Mouse (Mus musculus) left cerebral cortex, postnatal 25 days (tissue): ENCODE data around the gene Myof. TPM values are rescaled to one million over a fixed set of nuclear protein-coding genes. Genes with fewer than 3 reads are reported as not detected.

Experiments
- DNase-seq, 2 experiments: peaks; one replicate each; pipeline ENCODE4 v3.0.0; 2022; ENCODE audit warnings: low spot score in 2 of 2, mixed read lengths in 1 of 2
- intact Hi-C: fragments of 180-260 bp; cut with DNase I; formaldehyde crosslinking; loops from one replicate; pipeline ENCODE4 v1.15.1; 2025
- total RNA-seq, 2 experiments: library from RNA; stranded (reverse); gene quantifications; 2 replicates each; pipeline ENCODE4 v1.2.3; 2021

Myof gene
- total RNA-seq, 2 experiments from 2014 or later, result 5.6 to 5.7 TPM

DNA sequence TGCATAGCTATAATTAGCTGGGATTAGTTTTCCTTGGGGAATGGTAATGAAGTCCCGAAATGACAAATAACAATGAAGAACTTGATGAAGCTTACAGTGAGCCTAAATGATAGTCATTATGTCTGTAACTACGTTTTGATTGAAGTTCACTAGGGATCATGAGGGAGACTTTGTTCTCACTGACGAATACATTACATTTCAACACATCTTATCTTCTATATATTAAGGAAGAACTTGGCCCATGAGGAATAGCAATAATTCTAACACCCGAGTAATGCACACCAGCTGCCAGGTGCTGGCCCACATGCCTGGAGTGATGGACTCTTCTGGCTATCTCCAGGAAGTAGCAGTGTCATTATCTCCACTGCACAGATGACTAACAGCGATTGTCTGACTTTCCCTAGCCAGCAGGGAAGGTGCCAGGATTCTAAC, 133.5 kb downstream of the Myof start:
- intact Hi-C loops, result no loop called here
- peak; percentile 3 to 37 for DNase-seq

DNA sequence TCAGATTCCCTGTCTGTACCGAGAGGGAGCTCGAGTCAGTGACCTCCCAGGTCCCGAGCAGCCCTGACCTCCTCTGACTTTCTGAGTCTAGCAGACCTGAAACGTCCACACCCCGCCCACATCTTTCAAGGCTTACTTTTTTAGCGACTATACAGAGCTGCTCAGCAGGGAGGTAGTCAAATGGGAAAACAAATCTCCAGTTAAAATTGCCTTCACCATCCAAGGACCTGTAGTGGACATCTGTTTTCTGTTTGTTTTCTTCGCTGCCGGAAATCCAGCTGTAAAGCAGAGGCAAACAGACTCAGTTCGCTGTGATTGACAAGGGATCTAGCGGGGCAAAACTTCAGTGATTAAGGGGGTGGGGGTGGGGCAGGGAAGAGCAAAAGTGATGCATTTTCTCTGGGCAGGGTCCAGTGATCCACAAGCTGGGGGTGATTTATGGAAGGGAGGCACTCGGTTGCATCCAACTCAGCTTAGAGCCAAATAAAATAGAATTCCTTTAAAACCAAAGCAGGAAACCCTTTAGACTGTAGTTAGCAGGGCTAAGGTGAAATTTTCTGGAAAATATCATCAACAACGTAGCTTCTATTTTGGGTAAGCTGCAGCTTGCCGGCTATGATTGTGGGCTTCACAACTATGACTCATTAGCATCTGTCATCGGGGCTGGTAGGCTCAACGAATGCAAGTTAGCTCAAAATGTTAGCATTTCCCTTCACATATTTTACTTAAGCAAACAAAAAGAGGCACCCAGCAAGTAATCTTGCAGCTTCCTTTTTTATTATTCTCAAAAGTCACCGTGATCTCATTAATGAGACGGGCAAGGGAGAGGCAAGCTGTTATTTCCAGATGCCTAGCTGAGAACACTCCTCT, 135.7 kb downstream of the Myof start:
- peak; percentile 44 to 80 for DNase-seq
- intact Hi-C loops, result no loop called here

DNA sequence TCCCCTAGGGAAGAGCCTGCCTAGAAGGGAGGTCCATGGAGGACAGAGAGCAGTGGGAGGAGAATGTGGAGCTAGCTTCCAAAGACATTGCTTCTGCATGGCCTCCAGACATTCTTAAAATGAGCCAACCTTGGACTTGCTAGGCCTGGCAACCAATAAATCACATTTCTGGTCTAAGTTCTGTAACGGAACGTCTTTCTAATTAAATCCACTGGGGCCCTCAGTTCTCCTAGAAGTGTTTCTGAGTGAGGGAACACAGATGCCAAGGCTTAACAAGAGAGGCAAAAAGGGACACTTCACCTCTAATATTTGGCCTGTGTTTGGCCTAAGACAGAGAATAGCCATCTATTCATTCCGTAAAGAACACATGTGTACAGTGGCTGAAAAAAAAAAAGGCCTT, 136.5 kb downstream of the Myof start:
- intact Hi-C loops, result no loop called here

DNA sequence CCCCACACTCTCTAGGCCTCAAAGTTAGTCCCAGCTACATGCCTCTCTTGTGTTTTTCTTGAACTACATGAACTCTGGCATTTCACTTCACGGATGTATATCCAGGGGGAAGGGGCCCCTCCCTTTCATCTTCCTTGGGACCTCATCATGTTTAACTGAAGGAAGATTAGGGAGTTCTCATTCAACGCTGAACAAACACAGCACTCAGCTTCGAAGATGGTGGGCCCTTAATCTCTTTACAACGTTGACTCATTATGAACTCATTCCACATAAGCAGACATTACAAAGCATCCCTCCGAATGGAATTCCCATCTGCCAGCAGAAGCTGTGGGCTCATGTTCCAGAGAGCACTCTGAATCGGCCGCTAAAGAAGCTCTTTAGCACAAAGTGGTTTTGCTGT, 147.3 kb downstream of the Myof start:
- peak in 1 of 2 experiments; percentile 20 for DNase-seq
- intact Hi-C loops, result no loop called here

More for the DNA sequence above, 136.5 kb downstream of the Myof start:
- DNase-seq, result no peak

DNA sequence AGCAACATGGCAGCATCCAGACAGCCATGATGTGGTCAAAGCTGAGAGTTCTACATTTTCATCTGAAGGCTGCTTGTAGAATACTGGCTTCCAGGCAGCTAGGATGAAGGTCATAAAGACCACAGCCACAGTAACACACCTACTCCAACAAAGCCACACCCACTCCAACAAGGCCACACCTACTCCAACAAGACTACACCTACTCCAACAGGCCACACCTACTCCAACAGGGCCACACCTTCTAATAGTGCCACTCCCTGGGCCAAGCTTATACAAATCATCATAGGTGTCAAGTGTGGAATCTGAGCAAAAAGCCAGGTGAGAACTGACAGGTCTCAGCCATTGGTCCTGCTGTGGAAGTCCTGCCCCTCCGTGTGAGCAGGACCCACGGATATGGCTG, 152.4 kb downstream of the Myof start:
- intact Hi-C loops, result no loop called here
- DNase-seq, result no peak

DNA sequence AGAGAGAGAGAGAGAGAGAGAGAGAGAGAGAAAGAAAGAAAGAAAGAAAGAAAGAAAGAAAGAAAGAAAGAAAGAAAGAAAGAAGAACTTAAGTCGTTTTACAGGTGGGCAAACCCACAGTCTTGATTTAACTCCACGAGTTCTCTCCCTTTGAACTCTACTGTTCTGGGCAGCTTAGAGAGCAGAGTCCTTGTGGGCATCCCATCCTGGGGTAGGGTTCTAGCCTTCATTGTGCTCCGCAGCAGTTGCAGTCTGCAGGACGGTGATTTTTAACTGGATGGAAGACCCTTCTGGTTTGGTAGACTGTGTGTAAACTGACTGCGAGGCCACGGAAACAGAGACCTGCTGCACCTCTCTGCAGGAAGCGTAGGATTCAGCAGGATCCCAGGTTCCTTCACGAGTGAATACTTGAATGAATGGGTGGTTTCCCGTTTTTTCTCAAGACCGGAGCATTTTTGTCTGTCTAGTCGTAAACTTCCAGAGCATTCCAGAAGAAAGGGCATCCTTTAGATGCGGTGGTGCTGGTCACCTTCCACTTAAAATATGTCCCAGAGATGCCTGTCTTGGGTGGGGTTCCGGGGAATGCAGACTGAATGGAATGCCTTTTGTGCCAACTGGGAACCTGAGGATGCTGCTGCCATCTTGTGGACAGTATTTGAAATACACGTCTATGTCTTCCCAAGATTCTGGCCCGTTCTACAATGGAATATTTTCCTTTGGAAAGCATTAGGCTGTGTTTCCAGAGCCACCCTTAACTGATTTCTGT, 156.8 kb downstream of the Myof start:
- intact Hi-C loops, result loop anchor here (2.0 to 5.0 kb wide), 3 partner anchors 51 to 284 kb away; no protein-coding TSS in a partner anchor
- DNase-seq, result peak; percentile 78 to 85

DNA sequence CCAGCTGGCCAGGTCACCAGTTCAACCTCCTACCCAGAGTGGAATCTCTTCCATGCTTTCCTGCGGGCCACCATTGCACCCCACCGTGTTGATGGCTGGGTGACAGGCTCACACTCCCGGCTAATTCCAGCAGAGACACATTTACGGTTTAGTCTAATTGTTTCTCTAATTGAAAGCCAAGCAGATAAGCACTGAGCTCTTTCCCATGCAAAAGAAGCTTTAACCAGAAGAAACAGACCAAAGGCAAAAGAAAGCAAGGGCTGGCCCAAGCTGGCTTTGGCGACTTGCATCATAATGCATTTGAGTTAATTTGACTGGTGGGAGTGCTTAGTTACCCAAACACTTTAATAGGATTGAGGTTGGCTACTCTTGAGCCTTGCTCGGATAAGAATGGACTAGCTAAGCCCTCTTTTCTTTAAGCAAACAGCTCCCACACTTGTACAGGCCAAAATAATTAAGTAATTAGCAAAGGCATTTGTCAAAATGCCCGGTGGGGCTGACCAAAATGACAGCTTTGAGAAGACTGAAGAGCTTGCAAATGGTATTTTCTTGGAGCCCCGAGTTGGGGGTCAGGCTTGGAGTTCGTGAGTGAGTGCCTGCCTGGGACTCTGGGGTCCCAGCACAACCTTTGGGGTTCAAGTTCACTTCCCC, 161.8 kb downstream of the Myof start:
- DNase-seq, result no peak
- intact Hi-C loops, result no loop called here

DNA sequence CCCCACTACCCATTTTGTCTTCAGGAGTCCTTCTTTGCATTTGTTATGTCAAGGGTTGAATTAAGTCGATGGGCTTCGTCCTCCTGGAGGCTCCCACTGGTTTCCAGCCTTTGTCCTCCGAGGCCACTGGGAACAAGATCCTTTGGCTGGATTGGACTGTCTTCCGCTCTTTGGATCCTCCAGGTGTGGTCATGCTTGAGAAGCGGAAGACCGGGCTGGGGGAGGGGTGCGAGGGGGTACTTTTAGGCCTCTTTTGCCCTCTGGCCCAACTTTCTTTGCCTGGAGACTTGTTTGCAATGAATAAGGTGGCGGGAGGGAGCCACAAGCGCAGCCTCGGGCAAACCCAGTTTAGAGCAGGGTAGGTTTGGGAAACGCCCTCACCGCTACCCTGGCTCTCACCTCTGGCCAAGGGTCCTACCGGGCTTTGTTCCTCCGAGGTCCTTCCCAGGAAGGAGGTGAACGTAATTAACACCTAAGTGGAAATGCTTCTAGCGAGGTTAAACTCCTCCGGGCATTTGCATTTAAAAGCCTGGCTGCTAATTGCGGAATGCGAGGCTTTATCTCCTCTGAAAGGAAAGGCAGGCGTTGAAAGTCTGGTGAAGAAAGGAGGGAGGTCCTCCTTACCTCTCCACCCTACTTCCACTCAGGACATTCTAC, 165.7 kb downstream of the Myof start:
- no peak for DNase-seq
- intact Hi-C loops, result no loop called here

DNA sequence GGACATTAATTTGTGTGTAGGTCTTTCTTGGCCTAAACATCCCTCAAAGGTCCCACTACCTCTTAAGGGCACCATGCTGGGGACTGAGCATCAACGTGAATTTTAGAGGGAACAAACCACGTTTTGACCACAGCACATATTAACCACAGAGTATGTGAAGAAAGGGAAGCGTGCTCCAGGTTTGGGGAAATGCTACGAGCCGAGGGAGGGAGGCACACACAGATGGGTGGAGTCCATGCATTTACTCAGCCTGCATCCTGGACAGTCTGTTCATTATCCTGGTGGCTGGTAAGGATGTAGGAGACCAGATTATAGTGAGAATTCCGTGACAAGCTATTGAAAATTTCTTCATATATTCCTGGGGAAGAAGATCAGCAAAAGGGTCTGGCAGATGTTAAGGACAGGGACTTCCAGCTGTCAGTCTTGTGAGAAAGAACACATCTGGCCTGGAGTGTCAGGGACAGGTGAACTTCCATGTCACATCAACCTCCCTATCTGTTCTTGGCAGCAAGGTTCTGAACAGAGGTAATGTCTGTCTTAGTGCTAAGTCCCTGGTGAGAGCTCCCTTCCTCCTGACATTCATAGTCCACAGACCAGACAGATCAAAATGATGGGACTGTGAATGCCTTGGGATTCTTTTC, 166.7 kb downstream of the Myof start:
- no peak for DNase-seq
- intact Hi-C loops, result no loop called here

DNA sequence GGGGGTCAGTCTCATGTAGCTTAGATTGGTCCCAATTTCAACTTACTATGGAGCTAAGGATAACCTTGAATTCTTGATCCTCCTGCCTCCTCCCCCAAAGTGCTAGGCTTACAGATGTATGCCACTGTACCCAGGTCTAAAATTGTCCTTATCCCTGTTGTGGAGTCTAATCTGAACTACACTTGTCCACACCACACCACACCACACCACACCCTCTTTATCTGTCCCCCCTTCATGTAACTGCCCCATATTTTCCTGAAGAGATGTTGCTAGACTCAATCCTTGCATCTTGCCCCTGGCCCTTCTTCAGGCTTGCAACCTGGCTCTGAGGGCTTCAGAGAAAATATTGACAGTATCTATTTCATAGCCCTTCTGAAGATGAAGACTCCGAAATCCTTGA, 169.9 kb downstream of the Myof start:
- intact Hi-C loops, result no loop called here
- no peak for DNase-seq

DNA sequence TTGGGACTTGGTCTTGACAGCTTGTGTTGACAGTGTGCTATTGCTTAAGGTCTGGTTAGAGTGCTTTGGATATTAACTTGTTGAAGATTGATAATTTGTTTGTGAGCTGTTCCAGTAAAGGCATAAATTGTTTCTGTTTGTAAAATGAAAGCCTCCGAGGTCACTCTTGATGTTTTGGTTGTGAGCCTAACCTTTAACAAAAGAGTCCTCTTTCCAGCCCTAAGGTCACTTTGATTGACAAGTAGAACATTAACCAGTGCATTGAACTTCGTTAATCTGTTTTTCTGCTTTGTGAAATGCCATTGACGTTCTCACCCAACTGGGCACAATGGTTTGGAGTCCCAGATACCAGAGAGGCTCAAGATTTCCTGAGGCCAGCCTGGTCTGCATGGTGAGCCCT, 175.8 kb downstream of the Myof start:
- intact Hi-C loops, result no loop called here
- DNase-seq, result no peak

DNA sequence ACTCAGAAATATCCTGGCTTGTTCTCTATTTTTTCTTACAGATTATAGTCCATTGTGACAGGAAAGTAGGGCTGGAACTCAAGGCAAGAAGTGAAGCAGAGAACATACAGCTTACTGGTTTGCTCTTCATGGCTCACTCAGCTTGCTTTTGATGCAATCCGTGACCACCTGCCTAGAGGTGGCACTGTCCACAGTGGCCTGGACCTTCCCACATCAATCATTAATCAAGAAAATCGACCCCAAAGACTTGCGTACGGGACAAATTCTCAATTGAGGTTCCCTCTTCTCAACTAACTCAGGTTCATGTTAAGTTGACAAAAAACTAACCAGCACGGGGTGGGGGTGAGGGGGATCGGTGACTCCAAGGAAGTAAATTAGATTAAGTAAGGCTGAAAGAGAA, 176.4 kb downstream of the Myof start:
- intact Hi-C loops, result no loop called here

DNA sequence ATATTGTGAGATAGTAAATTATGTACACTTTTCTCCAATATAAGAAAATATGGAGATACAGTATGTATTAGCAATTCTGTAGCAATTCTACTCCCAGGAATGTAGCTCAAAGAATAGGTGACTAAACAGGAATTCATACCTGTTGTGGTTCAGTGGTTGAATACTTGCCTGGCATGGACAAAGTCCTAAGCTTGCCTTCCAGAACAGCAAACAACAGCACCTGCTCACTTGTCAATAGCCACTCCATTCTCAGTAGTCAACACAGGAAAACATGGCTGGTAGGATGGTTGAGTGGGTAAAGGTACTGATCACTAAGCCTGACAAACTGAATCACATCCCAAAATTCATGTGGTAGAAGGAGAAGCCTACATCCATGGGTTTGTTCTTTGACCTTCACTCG, 182.2 kb downstream of the Myof start:
- no peak for DNase-seq
- intact Hi-C loops, result no loop called here

More for the DNA sequence above, 176.4 kb downstream of the Myof start:
- DNase-seq, result no peak

DNA sequence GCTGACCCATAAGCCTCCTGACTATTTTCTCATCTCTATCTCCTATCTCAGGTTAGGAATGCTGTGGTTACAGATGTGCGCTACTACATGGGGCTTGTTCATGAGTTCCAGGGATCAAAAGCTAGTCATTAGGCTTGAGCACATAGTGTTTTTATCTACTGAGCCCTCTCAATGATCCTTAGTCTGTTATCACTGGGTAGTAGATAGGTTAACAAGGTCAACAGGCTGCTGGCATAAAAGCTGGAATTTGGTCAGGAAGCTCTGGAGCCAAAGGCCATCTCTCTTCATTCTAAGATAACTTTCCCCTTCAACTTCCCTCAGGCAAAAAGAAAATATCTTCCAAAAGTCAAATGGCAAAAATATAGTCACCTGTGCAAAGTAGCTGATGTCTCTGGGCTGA, 183.1 kb downstream of the Myof start:
- intact Hi-C loops, result no loop called here
- no peak for DNase-seq

DNA sequence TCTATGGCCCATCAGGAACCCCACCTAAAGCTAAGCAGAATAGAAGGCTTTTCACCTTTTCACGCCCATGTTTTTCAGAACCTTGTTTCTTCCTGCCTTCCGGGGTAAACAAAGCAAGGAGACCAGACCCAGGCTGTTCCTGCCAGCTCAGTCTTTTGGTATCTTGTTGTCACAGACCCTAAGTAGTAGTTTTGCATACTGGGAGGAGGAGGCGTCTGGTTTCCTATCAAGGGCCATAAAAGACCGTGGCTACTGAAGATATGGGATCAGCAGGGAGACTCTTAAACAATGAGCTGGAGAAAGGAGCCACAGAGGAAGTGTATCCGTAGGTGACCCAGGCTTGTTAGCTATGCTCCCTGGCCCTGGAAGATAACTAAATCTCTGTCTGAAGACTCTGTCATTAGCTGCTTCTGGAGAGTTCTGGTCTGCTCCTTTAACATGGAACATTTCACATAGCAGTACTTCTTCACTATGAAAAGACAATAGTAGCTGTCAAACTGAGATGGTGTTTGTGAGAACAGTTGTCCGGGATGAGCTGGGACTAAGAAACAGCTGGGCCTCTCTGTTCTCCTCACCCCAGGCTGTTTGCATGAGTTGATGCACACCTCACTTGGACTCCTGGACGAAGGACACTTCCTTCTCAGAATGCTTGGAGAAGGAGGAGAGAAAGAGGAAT, 184.8 kb downstream of the Myof start:
- DNase-seq, result no peak
- intact Hi-C loops, result no loop called here

DNA sequence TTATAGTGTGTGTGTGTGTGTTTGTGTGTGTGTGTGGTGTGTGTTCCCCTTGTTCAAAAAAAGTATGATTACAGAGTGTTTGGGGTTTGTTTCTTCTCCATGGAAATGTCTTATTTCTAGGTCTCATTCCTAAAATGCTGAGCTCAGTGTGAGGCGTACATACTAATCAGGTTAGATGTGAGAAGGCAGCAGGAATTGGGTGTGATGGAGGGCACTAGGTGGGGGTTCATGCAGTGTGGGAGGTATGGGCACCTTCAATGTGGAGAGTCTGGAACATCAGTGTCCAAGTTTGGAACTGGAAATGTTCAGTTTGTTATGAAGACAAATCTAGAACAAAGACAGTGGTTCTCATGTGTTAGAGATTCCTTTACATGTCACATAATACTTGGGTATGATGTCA, 191.3 kb downstream of the Myof start:
- no peak for DNase-seq
- intact Hi-C loops, result no loop called here

DNA sequence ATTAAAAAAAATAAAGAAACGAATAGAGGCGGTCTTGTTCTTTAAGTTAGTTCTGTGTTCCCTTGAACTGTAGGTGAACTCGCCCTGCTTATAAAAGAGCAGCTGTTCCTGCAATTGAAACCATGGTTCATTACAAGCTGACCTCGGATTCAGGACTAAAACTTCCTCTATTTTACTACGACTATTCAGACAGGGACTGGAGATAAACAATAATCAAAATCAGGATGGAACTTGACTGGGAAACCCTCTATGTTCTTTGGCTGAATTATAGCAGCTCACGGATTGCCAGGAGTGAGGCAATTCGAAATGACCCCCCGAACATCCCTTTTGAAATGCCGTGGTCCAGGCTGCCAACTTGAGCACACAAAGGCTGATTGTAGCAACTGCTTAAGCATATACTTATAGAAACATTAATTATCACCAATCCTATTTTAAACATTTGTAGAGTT, 191.8 kb downstream of the Myof start:
- DNase-seq, result no peak
- intact Hi-C loops, result no loop called here
